Comparison of ENCODE assay signal across 39 mouse cellular contexts in the genomic region with DNA sequence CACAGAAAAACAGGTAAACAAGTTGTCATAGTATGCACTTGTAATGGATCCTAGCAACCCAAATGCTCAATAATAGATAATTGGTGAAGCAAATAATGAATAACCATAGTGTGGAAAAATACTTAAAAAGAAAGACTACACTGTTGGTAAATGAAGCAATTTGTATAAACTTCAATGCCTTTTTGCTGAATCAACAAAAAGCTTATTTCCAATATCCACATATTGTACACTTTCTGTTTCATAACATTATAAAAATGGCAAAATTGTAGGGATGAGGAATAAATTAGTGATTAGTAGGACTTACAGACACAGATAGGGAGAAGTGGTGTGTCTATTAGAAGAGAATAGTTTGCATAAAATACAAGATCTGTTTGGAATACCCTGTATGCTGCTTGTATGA. TPM values are rescaled to one million over a fixed set of nuclear protein-coding genes. Genes with fewer than 3 reads are reported as not detected.
"Had no signal": no experiment of that assay in that cellular context is flagged by ENCODE, and none has a peak within 500 bp of the region (broad histone marks: within the 10 kb centered on the region; RNA-seq: fewer than 3 reads in every experiment).

No protein-coding gene starts in this region.

- ATAC-seq: forebrain, embryonic 13.5 days; forebrain, embryonic 14.5 days; forebrain, embryonic 15.5 days; forebrain, embryonic 16.5 days; forebrain, postnatal 0 days had no signal

- H3K4me3 ChIP-seq: embryonic facial prominence, embryonic 10.5 days; embryonic facial prominence, embryonic 12.5 days; embryonic facial prominence, embryonic 13.5 days; embryonic facial prominence, embryonic 15.5 days; erythroblast, embryonic 14.5 days; forebrain, embryonic 10.5 days; forebrain, embryonic 12.5 days; forebrain, embryonic 13.5 days; forebrain, embryonic 15.5 days; gastrocnemius, adult 2 months; heart, adult 2 months had no signal

- H3K27me3 ChIP-seq: embryonic facial prominence, embryonic 12.5 days; embryonic facial prominence, embryonic 13.5 days; embryonic facial prominence, embryonic 15.5 days; forebrain, embryonic 12.5 days; forebrain, embryonic 13.5 days; forebrain, embryonic 15.5 days had no signal

- H3K9ac ChIP-seq: embryonic facial prominence, embryonic 12.5 days; embryonic facial prominence, embryonic 13.5 days; embryonic facial prominence, embryonic 15.5 days; forebrain, embryonic 12.5 days; forebrain, embryonic 13.5 days; forebrain, embryonic 15.5 days; forebrain, postnatal 0 days had no signal

- H3K9me3 ChIP-seq: embryonic facial prominence, embryonic 10.5 days; embryonic facial prominence, embryonic 12.5 days; embryonic facial prominence, embryonic 13.5 days; embryonic facial prominence, embryonic 15.5 days; forebrain, embryonic 10.5 days; forebrain, embryonic 12.5 days; forebrain, embryonic 13.5 days; forebrain, embryonic 15.5 days had no signal

- H3K4me2 ChIP-seq: embryonic facial prominence, embryonic 12.5 days; embryonic facial prominence, embryonic 13.5 days; embryonic facial prominence, embryonic 15.5 days; forebrain, embryonic 12.5 days; forebrain, embryonic 13.5 days; forebrain, embryonic 15.5 days had no signal

- H3K36me3 ChIP-seq: embryonic facial prominence, embryonic 10.5 days; embryonic facial prominence, embryonic 12.5 days; embryonic facial prominence, embryonic 13.5 days; embryonic facial prominence, embryonic 15.5 days; forebrain, embryonic 10.5 days; forebrain, embryonic 12.5 days; forebrain, embryonic 15.5 days had no signal

- H3K4me1 ChIP-seq: embryonic facial prominence, embryonic 10.5 days; embryonic facial prominence, embryonic 12.5 days; embryonic facial prominence, embryonic 13.5 days; embryonic facial prominence, embryonic 15.5 days; forebrain, embryonic 10.5 days; forebrain, embryonic 12.5 days; forebrain, embryonic 13.5 days; forebrain, embryonic 15.5 days had no signal

- H3K27ac ChIP-seq: embryonic facial prominence, embryonic 10.5 days; embryonic facial prominence, embryonic 12.5 days; embryonic facial prominence, embryonic 13.5 days; embryonic facial prominence, embryonic 15.5 days; forebrain, embryonic 10.5 days; forebrain, embryonic 12.5 days; forebrain, embryonic 13.5 days; forebrain, embryonic 15.5 days; gastrocnemius, adult 2 months; heart, adult 2 months had no signal

- DNase-seq: cerebellum, adult 9-10 months; cerebellum, adult 9-11 months; cerebellum, postnatal 10 days; cerebellum, postnatal 14 days; cerebellum, postnatal 25 days; cerebellum, postnatal 36 days; embryo, embryonic 11 days; forebrain, postnatal 0 days; gastrocnemius, adult 2 months; gastrocnemius, postnatal 10 days; gastrocnemius, postnatal 14 days; gastrocnemius, postnatal 25 days; gastrocnemius, postnatal 36 days; heart, adult 11 months; heart, adult 18-20 months; heart, adult 2 months had no signal

RNA-seq across cellular contexts. Expression of gene Olfr995, which starts 0.9 kb away (rescaled TPM):
- total RNA-seq: common myeloid progenitor, adult 5-6 weeks; forebrain, postnatal 0 days; gastrocnemius, adult 18-20 months; gastrocnemius, adult 2 months; gastrocnemius, adult 8-10 months; gastrocnemius, postnatal 10 days; gastrocnemius, postnatal 14 days; gastrocnemius, postnatal 25 days; gastrocnemius, postnatal 36 days; gastrocnemius, postnatal 4 days; granulocyte monocyte progenitor cell, adult 5-6 weeks; heart, adult 18-20 months; heart, adult 2 months; heart, adult 8-10 months had no signal
- polyA plus RNA-seq: cortical plate, adult 2 months; embryonic facial prominence, embryonic 10.5 days; embryonic facial prominence, embryonic 11.5 days; embryonic facial prominence, embryonic 12.5 days; embryonic facial prominence, embryonic 13.5 days; embryonic facial prominence, embryonic 14.5 days; embryonic facial prominence, embryonic 15.5 days; erythroblast, embryonic 14.5 days; forebrain, embryonic 10.5 days; forebrain, embryonic 11.5 days; forebrain, embryonic 12.5 days; forebrain, embryonic 13.5 days; forebrain, embryonic 14.5 days; forebrain, embryonic 15.5 days; forebrain, embryonic 16.5 days; forebrain, postnatal 0 days; frontal cortex, adult 2 months; gonadal fat pad, adult 2 months; heart, adult 2 months had no signal

RNA-seq across cellular contexts. Expression of gene Olfr994, which starts 6.3 kb away (rescaled TPM):
- total RNA-seq: common myeloid progenitor, adult 5-6 weeks; forebrain, postnatal 0 days; gastrocnemius, adult 18-20 months; gastrocnemius, adult 2 months; gastrocnemius, adult 8-10 months; gastrocnemius, postnatal 10 days; gastrocnemius, postnatal 14 days; gastrocnemius, postnatal 25 days; gastrocnemius, postnatal 36 days; gastrocnemius, postnatal 4 days; granulocyte monocyte progenitor cell, adult 5-6 weeks; heart, adult 18-20 months; heart, adult 2 months; heart, adult 8-10 months had no signal
- polyA plus RNA-seq: cortical plate, adult 2 months; embryonic facial prominence, embryonic 10.5 days; embryonic facial prominence, embryonic 11.5 days; embryonic facial prominence, embryonic 12.5 days; embryonic facial prominence, embryonic 13.5 days; embryonic facial prominence, embryonic 14.5 days; erythroblast, embryonic 14.5 days; forebrain, embryonic 10.5 days; forebrain, embryonic 11.5 days; forebrain, embryonic 12.5 days; forebrain, embryonic 13.5 days; forebrain, embryonic 14.5 days; forebrain, embryonic 15.5 days; forebrain, embryonic 16.5 days; forebrain, postnatal 0 days; gonadal fat pad, adult 2 months; heart, adult 2 months had no signal

RNA-seq across cellular contexts. Expression of gene Olfr993, which starts 27.9 kb away (rescaled TPM):
- total RNA-seq: common myeloid progenitor, adult 5-6 weeks; forebrain, postnatal 0 days; gastrocnemius, adult 18-20 months; gastrocnemius, adult 2 months; gastrocnemius, adult 8-10 months; gastrocnemius, postnatal 10 days; gastrocnemius, postnatal 14 days; gastrocnemius, postnatal 25 days; gastrocnemius, postnatal 36 days; gastrocnemius, postnatal 4 days; granulocyte monocyte progenitor cell, adult 5-6 weeks; heart, adult 18-20 months; heart, adult 2 months; heart, adult 8-10 months had no signal
- polyA plus RNA-seq: cortical plate, adult 2 months; embryonic facial prominence, embryonic 10.5 days; embryonic facial prominence, embryonic 11.5 days; embryonic facial prominence, embryonic 12.5 days; embryonic facial prominence, embryonic 13.5 days; embryonic facial prominence, embryonic 14.5 days; embryonic facial prominence, embryonic 15.5 days; erythroblast, embryonic 14.5 days; forebrain, embryonic 10.5 days; forebrain, embryonic 11.5 days; forebrain, embryonic 12.5 days; forebrain, embryonic 13.5 days; forebrain, embryonic 14.5 days; forebrain, embryonic 15.5 days; forebrain, embryonic 16.5 days; forebrain, postnatal 0 days; frontal cortex, adult 2 months; gonadal fat pad, adult 2 months; heart, adult 2 months had no signal

RNA-seq across cellular contexts. Expression of gene Olfr992, which starts 33.3 kb away (rescaled TPM):
- total RNA-seq: common myeloid progenitor, adult 5-6 weeks; forebrain, postnatal 0 days; gastrocnemius, adult 18-20 months; gastrocnemius, adult 2 months; gastrocnemius, adult 8-10 months; gastrocnemius, postnatal 10 days; gastrocnemius, postnatal 14 days; gastrocnemius, postnatal 25 days; gastrocnemius, postnatal 36 days; gastrocnemius, postnatal 4 days; granulocyte monocyte progenitor cell, adult 5-6 weeks; heart, adult 18-20 months; heart, adult 2 months; heart, adult 8-10 months had no signal
- polyA plus RNA-seq: cortical plate, adult 2 months; embryonic facial prominence, embryonic 10.5 days; embryonic facial prominence, embryonic 11.5 days; embryonic facial prominence, embryonic 12.5 days; embryonic facial prominence, embryonic 13.5 days; embryonic facial prominence, embryonic 14.5 days; erythroblast, embryonic 14.5 days; forebrain, embryonic 10.5 days; forebrain, embryonic 11.5 days; forebrain, embryonic 12.5 days; forebrain, embryonic 13.5 days; forebrain, embryonic 14.5 days; forebrain, embryonic 15.5 days; forebrain, embryonic 16.5 days; forebrain, postnatal 0 days; frontal cortex, adult 2 months; gonadal fat pad, adult 2 months; heart, adult 2 months had no signal
